Mouse (Mus musculus): ENCODE results near the gene Plaa.

The Plaa gene

GRCm38 (mm10) chr4:94556265-94557054 is 46.6 kb downstream of the Plaa start, which contains the start of the genes Gm10306 and Caap1:
TSS of gene Gm10306 (plus strand) at chr4:94556546.
TSS of gene Caap1 (minus strand) at chr4:94556796.
- DNase-seq (ENCODE audit: low spot score), result peak; percentile 92

- DNase-seq (ENCODE audit: low spot score), result no peak
These were observed 48.0 kb downstream of the Plaa start for GRCm38 (mm10) chr4:94554955-94555494.

GRCm38 (mm10) chr4:94544321-94544720 is 58.7 kb downstream of the Plaa start:
- no peak for DNase-seq (ENCODE audit: low spot score)

DNA sequence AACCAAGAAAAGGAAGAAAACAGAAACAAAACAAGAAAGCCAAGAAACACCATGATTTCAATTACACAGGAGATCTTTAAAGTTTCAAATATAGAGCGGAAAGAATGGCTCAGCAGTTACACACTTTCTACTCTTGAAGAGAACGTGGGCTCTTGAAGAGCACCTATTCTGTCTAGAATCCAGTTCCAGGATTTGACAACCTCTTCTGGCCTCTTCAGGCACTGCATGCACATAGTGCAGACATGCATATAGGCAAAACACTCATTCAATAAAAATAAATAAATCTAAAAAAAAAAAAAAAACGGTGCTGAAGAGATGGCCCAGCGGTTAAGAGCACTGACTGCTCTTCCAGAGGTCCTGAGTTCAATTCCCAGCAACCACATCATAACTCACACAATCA is 60.0 kb downstream of the Plaa start:
- no peak for DNase-seq (ENCODE audit: low spot score)

- no peak for DNase-seq (ENCODE audit: low spot score)
These were observed 69.8 kb downstream of the Plaa start for GRCm38 (mm10) chr4:94533205-94533604.

DNA sequence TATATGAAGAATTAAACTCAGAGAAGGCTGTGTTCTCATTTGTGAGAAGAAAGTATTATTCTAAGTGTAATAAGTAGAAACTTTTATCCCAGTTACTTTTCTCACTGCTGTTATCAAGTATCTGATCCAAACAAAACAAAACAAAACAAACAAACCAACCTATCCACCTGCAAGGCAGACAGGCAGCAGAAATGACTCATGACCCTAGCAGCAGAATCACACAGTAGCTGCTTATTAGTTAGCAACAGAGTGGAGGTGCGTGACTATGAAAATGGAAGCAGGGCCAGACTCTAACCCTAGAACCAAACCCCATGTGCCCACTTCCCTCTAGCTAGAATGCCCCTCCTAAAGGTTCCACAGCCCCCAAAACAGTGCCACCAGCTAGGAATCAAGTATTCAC is 73.6 kb downstream of the Plaa start:
- DNase-seq (ENCODE audit: low spot score), result no peak

- no peak for DNase-seq (ENCODE audit: low spot score)
These were observed 79.7 kb downstream of the Plaa start for GRCm38 (mm10) chr4:94523321-94523720.

- peak; percentile 23 for DNase-seq (ENCODE audit: low spot score)
These were observed 85.4 kb downstream of the Plaa start for GRCm38 (mm10) chr4:94517631-94518030.

All from ovary, postnatal 36 days (tissue).